Mouse (Mus musculus): ENCODE results near the gene Rab27a. TPM values are rescaled to one million over a fixed set of nuclear protein-coding genes. Genes with fewer than 3 reads are reported as not detected.

Rab27a gene
- polyA plus RNA-seq, 1 experiment from 2014 or later, result 11.1 TPM

DNA sequence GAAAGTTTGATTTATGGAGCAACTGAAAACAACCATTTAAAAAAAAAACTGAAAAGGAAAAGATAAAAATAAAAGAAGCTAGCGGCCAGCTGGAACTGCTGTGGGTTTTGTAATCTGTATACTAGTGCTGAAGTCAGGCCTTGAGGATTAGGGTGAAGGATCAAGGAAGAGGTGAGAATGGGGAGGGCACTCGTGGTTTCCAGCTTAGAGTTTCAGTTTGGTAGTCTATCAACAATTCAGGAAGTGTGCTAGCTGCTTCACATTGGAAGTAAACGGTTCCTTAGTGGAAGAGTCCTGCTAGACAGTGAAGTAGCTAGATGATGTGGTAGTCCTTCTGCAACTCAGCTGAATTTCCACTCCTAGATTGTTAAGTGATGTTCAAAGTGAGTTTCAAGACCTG, 36.3 kb upstream of the Rab27a start:
- H3K27ac ChIP-seq (ENCODE audit: low read length), result no peak overlapping the region
- no peak for ATAC-seq (ENCODE audit: low read depth)
- H3K4me2 ChIP-seq (ENCODE audit: low read depth, low read length), result no peak overlapping the region
- H3K9me3 ChIP-seq (ENCODE audit: control insufficient read depth, low read length), result no peaks in the 10 kb centered on the region
- H3K9ac ChIP-seq (ENCODE audit: low read length), result no peak overlapping the region
- no peaks in the 10 kb centered on the region for H3K27me3 ChIP-seq (ENCODE audit: control insufficient read depth, insufficient read depth, low read depth, low read length)
- H3K4me3 ChIP-seq (ENCODE audit: low read length), result no peak overlapping the region
- no peaks in the 10 kb centered on the region for H3K4me1 ChIP-seq (replicated peaks; ENCODE audit: control insufficient read depth, insufficient read depth, low read length)
- H3K36me3 ChIP-seq (ENCODE audit: control insufficient read depth, insufficient read depth, low read length), result peaks cover 17% of the 10 kb centered on the region; the same call in 1 of the 2 replicates
- 50% methylated on average over 3 of the region's 3 CpGs for WGBS

DNA sequence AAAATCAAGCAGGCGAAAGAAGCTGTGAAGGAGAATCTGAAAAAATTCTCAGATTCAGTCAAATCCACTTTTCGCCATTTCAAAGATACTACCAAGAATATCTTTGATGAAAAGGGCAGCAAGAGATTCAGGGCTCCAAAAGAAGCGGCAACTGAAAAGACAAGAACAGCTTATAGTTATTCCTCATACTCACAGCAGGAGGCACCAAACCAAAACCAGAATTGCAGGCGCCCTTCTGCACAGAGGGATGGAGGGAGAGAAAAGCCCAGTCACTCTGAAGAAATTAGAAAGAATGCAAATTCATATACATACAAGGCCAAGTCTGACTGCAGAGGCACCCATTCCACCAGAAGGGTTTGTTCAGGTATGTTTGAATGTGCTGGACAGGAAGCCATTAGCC, 32.0 kb upstream of the Rab27a start:
- Histone ChIP-seq H3K4me2 (ENCODE audit: low read depth, low read length) (no peak overlapping the region), H3K27ac (ENCODE audit: low read length) (no peak overlapping the region), H3K36me3 (ENCODE audit: control insufficient read depth, insufficient read depth, low read length) (peaks cover 20% of the 10 kb centered on the region), H3K9me3 (ENCODE audit: control insufficient read depth, low read length) (no peaks in the 10 kb centered on the region), H3K4me3 (ENCODE audit: low read length) (no peak overlapping the region), H3K9ac (ENCODE audit: low read length) (no peak overlapping the region), H3K27me3 (ENCODE audit: control insufficient read depth, insufficient read depth, low read depth, low read length) (no peaks in the 10 kb centered on the region), H3K4me1 (replicated peaks; ENCODE audit: control insufficient read depth, insufficient read depth, low read length) (no peaks in the 10 kb centered on the region)
- ATAC-seq (ENCODE audit: low read depth), result no peak
- WGBS, result 85% methylated on average over 4 of the region's 4 CpGs

DNA sequence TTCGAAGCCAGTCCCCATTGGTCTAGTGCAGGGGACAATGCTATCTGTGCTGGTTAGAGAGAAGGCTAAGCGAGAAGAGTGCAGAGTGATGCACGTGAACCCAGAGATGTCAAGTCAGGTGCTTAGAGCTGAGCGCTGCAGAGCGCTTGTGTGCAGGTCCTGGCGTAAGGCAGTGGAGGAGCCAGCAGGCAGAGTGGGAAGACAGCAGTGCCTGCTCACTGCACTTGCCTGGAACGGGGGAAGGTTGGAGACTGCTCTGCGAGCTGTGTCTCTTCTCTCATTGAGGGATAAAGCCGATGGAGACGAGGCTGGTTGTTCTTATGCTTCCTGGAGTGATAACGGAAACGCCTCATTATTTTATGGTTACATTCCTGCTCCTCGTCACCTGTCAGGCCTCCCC, 29.9 kb upstream of the Rab27a start:
- WGBS, result 77% methylated on average over 13 of the region's 13 CpGs
- Histone ChIP-seq H3K4me3 (ENCODE audit: low read length) (no peak overlapping the region), H3K27me3 (ENCODE audit: control insufficient read depth, insufficient read depth, low read depth, low read length) (no peaks in the 10 kb centered on the region)

DNA sequence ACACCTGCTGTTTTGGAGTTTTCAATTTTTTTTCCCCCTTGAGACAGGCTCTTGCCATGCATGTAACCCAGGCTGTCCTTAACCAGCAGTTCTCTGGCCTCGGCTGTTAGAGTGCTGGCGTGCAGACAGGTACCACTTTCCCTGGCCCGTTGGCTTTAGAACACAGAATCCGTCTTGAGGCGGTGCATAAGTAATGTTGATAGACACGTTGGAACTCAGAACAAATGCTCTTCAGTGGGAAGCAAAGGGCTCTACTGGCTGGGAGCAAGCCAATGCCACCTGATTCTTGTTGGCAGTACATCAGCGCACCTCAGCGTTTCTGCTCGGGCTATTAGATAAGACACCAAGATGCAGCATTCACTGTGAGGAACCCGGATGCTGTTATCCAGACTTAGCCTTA, 24.8 kb upstream of the Rab27a start:
- Histone ChIP-seq H3K9ac (ENCODE audit: low read length) (no peak overlapping the region), H3K4me1 (replicated peaks; ENCODE audit: control insufficient read depth, insufficient read depth, low read length) (no peaks in the 10 kb centered on the region), H3K36me3 (ENCODE audit: control insufficient read depth, insufficient read depth, low read length) (peaks cover 13% of the 10 kb centered on the region), H3K27me3 (ENCODE audit: control insufficient read depth, insufficient read depth, low read depth, low read length) (no peaks in the 10 kb centered on the region), H3K27ac (ENCODE audit: low read length) (no peak overlapping the region), H3K9me3 (ENCODE audit: control insufficient read depth, low read length) (no peaks in the 10 kb centered on the region), H3K4me2 (ENCODE audit: low read depth, low read length) (no peak overlapping the region), H3K4me3 (ENCODE audit: low read length) (no peak overlapping the region)
- ATAC-seq (ENCODE audit: low read depth), result no peak
- 85% methylated on average over 10 of the region's 10 CpGs for WGBS

More for the DNA sequence above, 29.9 kb upstream of the Rab27a start:
- no peak overlapping the region for H3K4me2 ChIP-seq (ENCODE audit: low read depth, low read length)
- peaks cover 23% of the 10 kb centered on the region for H3K36me3 ChIP-seq (ENCODE audit: control insufficient read depth, insufficient read depth, low read length)
- ATAC-seq (ENCODE audit: low read depth), result no peak
- no peak overlapping the region for H3K9ac ChIP-seq (ENCODE audit: low read length)
- no peaks in the 10 kb centered on the region for H3K4me1 ChIP-seq (replicated peaks; ENCODE audit: control insufficient read depth, insufficient read depth, low read length)
- no peak overlapping the region for H3K27ac ChIP-seq (ENCODE audit: low read length)
- no peaks in the 10 kb centered on the region for H3K9me3 ChIP-seq (ENCODE audit: control insufficient read depth, low read length)

DNA sequence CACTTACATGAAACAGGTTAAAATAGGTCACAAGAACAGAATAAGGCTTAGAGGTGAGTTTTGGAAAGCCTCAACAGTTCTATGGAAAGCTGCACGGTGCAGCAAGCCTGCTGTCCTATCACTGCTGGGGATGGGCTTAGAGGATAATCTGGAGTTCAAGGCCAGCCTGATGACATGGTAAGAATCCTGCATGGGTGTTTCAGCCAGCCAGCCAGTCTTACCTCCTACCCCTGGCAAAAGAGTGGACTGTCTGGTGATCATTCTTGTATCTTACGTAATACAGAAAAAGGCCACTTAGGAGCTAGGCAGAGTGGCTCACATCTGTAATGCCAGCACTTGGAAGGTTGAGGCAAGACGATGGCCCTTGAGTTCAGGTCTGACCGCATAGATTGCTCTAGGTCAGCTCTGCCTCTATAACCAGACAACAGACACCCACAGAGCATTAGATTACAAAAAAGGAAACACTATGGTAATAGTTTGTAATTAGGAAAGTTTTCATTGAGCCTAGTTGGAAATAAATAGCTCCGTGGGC, 24.0 kb upstream of the Rab27a start:
- Histone ChIP-seq H3K4me1 (replicated peaks; ENCODE audit: control insufficient read depth, insufficient read depth, low read length) (no peaks in the 10 kb centered on the region), H3K36me3 (ENCODE audit: control insufficient read depth, insufficient read depth, low read length) (peaks cover 12% of the 10 kb centered on the region), H3K27me3 (ENCODE audit: control insufficient read depth, insufficient read depth, low read depth, low read length) (no peaks in the 10 kb centered on the region), H3K4me2 (ENCODE audit: low read depth, low read length) (no peak overlapping the region), H3K9me3 (ENCODE audit: control insufficient read depth, low read length) (no peaks in the 10 kb centered on the region), H3K27ac (ENCODE audit: low read length) (no peak overlapping the region), H3K9ac (ENCODE audit: low read length) (no peak overlapping the region), H3K4me3 (ENCODE audit: low read length) (no peak overlapping the region)
- WGBS, result 88% methylated on average over 5 of the region's 5 CpGs
- ATAC-seq (ENCODE audit: low read depth), result no peak

DNA sequence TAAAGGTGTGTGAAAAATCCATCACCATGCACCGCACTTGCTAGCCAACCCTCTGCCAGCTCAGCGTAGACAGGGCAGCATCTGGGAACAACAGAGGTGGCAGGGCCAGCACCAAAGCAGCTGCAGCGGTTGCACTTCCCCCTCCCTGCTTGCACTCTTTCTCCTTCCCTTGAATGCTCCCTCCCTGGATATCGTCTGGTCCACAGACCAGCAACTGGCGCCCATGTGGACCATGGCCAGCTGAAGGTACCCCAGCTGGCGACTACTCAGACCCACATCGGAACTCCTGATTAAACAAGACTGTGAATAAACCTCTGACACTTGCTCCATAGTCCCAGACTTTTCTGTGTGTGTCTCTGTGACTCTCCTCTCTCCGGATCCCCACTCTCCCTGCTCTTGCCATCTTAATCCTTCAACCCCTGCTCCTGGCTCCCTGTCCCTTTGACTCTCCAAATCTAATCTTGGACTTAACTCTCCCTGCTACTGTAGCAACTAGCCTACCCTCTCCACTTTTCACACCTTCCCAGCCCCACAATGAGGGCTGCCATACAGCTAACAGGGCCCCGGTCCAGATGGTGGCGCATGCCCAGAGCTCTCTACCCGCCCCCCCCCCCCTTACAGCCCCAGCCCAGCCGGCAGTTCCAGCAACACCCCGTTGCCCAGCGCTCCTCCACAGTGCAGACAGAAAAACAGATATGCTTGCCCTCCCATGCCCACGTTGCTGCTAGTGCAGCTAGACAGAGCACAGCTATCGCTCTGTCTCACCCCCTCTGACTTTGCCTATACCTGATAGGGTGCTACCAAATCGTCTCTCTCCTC, 18.6 kb upstream of the Rab27a start:
- Histone ChIP-seq H3K27me3 (ENCODE audit: control insufficient read depth, insufficient read depth, low read depth, low read length) (no peaks in the 10 kb centered on the region), H3K36me3 (ENCODE audit: control insufficient read depth, insufficient read depth, low read length) (no peaks in the 10 kb centered on the region; the same call in 1 of the 2 replicates), H3K4me2 (ENCODE audit: low read depth, low read length) (no peak overlapping the region), H3K27ac (ENCODE audit: low read length) (no peak overlapping the region), H3K4me3 (ENCODE audit: low read length) (no peak overlapping the region), H3K9me3 (ENCODE audit: control insufficient read depth, low read length) (no peaks in the 10 kb centered on the region), H3K4me1 (replicated peaks; ENCODE audit: control insufficient read depth, insufficient read depth, low read length) (no peaks in the 10 kb centered on the region), H3K9ac (ENCODE audit: low read length) (no peak overlapping the region)
- ATAC-seq (ENCODE audit: low read depth), result peak; percentile 41; the same call in 1 of the 2 replicates
- WGBS, result 28% methylated on average over 16 of the region's 17 CpGs

DNA sequence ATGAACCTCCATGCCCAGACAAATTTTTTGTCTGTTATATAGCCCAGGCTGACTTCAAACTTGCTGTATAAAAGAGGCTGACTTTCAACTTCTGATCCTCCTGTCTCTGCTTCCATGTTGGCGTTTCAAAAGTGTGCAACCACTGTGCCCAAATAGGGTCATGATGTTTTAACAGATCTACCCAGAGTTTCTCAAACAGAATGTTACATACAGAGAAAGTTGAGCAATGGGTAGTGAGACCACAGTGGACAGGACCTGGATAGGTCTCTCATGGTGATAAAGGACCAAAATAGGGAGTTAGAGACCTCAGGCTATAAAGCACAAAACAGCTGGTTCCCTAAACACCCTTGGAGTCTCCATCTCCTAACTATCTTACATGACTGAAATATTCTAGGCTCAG, 14.2 kb upstream of the Rab27a start:
- no peak for ATAC-seq (ENCODE audit: low read depth)
- Histone ChIP-seq H3K27ac (ENCODE audit: low read length) (no peak overlapping the region), H3K4me1 (replicated peaks; ENCODE audit: control insufficient read depth, insufficient read depth, low read length) (no peaks in the 10 kb centered on the region), H3K4me2 (ENCODE audit: low read depth, low read length) (no peak overlapping the region), H3K9ac (ENCODE audit: low read length) (no peak overlapping the region), H3K9me3 (ENCODE audit: control insufficient read depth, low read length) (no peaks in the 10 kb centered on the region), H3K36me3 (ENCODE audit: control insufficient read depth, insufficient read depth, low read length) (peaks cover 10% of the 10 kb centered on the region; the same call in 1 of the 2 replicates), H3K27me3 (ENCODE audit: control insufficient read depth, insufficient read depth, low read depth, low read length) (no peaks in the 10 kb centered on the region), H3K4me3 (ENCODE audit: low read length) (no peak overlapping the region)
- WGBS, result 85% methylated on average over 1 of the region's 1 CpGs

DNA sequence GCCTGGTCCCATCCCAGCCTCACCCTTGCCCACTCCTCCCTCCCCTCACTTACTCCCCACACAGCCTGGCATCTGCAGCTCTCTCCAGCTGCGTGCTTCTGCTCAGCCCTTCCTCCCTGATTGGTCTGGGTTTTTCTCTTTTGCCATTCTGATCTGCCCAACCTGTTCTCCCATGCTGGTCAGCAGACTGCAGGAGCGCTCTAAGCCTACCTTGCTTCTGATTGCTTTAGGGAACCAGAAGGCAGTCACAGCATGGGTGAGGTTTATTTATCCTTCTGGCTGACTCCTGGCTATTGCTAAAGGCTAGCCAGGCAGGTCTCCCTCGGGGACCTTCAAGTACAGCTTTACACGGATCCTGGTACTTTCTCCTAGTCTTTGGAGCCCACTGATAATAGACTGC, 13.2 kb upstream of the Rab27a start:
- H3K36me3 ChIP-seq (ENCODE audit: control insufficient read depth, insufficient read depth, low read length), result peaks cover 10% of the 10 kb centered on the region; the same call in 1 of the 2 replicates

DNA sequence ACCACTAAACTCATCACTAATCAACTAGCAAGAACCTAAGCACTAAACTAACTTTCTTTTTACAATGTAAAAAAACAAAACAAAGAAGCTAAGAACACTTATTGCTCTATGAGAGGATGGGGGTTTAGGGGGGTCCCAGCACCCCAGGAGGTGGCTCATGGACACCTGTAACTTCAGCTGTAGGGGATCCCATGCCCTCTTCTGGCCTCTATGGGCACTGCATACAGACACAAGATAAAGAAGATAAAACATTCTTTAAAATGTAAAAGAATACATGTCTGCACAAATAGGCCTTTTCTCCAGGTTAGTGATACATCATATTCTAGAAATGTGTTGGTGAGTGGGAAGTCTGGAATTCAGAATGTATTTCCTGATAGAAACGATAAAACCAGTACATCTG, 11.2 kb upstream of the Rab27a start:
- no peak overlapping the region for H3K27ac ChIP-seq (ENCODE audit: low read length)
- H3K4me1 ChIP-seq (replicated peaks; ENCODE audit: control insufficient read depth, insufficient read depth, low read length), result no peaks in the 10 kb centered on the region
- ATAC-seq (ENCODE audit: low read depth), result no peak
- no peak overlapping the region for H3K4me3 ChIP-seq (ENCODE audit: low read length)
- H3K4me2 ChIP-seq (ENCODE audit: low read depth, low read length), result no peak overlapping the region
- H3K27me3 ChIP-seq (ENCODE audit: control insufficient read depth, insufficient read depth, low read depth, low read length), result no peaks in the 10 kb centered on the region
- H3K9me3 ChIP-seq (ENCODE audit: control insufficient read depth, low read length), result no peaks in the 10 kb centered on the region
- WGBS, result 86% methylated on average over 1 of the region's 1 CpGs
- no peak overlapping the region for H3K9ac ChIP-seq (ENCODE audit: low read length)
- peaks cover 10% of the 10 kb centered on the region; the same call in 1 of the 2 replicates for H3K36me3 ChIP-seq (ENCODE audit: control insufficient read depth, insufficient read depth, low read length)

More for the DNA sequence above, 13.2 kb upstream of the Rab27a start:
- Histone ChIP-seq H3K27ac (ENCODE audit: low read length) (no peak overlapping the region), H3K4me3 (ENCODE audit: low read length) (no peak overlapping the region), H3K27me3 (ENCODE audit: control insufficient read depth, insufficient read depth, low read depth, low read length) (no peaks in the 10 kb centered on the region), H3K4me2 (ENCODE audit: low read depth, low read length) (no peak overlapping the region), H3K9me3 (ENCODE audit: control insufficient read depth, low read length) (no peaks in the 10 kb centered on the region), H3K9ac (ENCODE audit: low read length) (no peak overlapping the region), H3K4me1 (replicated peaks; ENCODE audit: control insufficient read depth, insufficient read depth, low read length) (no peaks in the 10 kb centered on the region)
- no peak for ATAC-seq (ENCODE audit: low read depth)
- WGBS, result 72% methylated on average over 4 of the region's 4 CpGs

All from lung, embryonic 16.5 days (tissue).